Mouse (Mus musculus) heart, adult 2 months (tissue): Measurements from ENCODE around the gene Trpm8. TPM values are rescaled to one million over a fixed set of nuclear protein-coding genes. Genes with fewer than 3 reads are reported as not detected.

Source experiments
- DNase-seq, 2 experiments: peaks; one replicate each; pipeline ENCODE4 v3.0.0; 2021
- H3K27ac ChIP-seq: fragments of 200-600 bp; 2 replicates; pipeline ENCODE4 v1.8.1; 2022
- H3K27me3 ChIP-seq: fragments of 200-500 bp; 2 replicates; pipeline ENCODE4 v1.6.1; 2012; ENCODE audit warnings: mild to moderate bottlenecking, low read length, inconsistent platforms, mixed read lengths; ENCODE audit not compliant: control insufficient read depth, insufficient read depth
- H3K36me3 ChIP-seq: fragments of 200-500 bp; 2 replicates; pipeline ENCODE4 v1.6.1; 2012; ENCODE audit warnings: low read length, inconsistent platforms; ENCODE audit not compliant: control insufficient read depth, insufficient read depth
- H3K4me1 ChIP-seq: fragments of 200-500 bp; 2 replicates; pipeline ENCODE4 v1.6.1; 2011; ENCODE audit warnings: low read length; ENCODE audit not compliant: control insufficient read depth, insufficient read depth
- H3K4me3 ChIP-seq: fragments of 200-600 bp; 2 replicates; pipeline ENCODE4 v1.8.1; 2022
- H3K79me2 ChIP-seq: fragments of 200-500 bp; replicated peaks from 2 replicates; pipeline ENCODE4 v1.6.1; 2012; ENCODE audit warnings: mild to moderate bottlenecking, inconsistent platforms, low read length, moderate library complexity, mixed read lengths; ENCODE audit not compliant: control insufficient read depth, insufficient read depth
- H3K9ac ChIP-seq: fragments of 200-500 bp; 2 replicates; pipeline ENCODE4 v1.6.1; 2012; ENCODE audit warnings: low read depth, mild to moderate bottlenecking, control low read depth, inconsistent platforms, low read length, mixed read lengths
- CTCF ChIP-seq: fragments of 200-600 bp; IDR thresholded peaks from 2 replicates; pipeline ENCODE4 v1.8.1; 2022; ENCODE audit warnings: antibody characterized with exemption, mild to moderate bottlenecking, moderate library complexity
- EP300 ChIP-seq: fragments of 200-500 bp; IDR thresholded peaks from 2 replicates; pipeline ENCODE4 v1.6.1; 2011; ENCODE audit warnings: low read depth, low read length, control low read depth; ENCODE audit not compliant: insufficient read depth
- POLR2A ChIP-seq: fragments of 200-500 bp; IDR thresholded peaks from 2 replicates; pipeline ENCODE4 v1.6.1; 2011; ENCODE audit warnings: mild to moderate bottlenecking, low read depth, low read length, control low read depth; ENCODE audit not compliant: insufficient read depth
- WGBS: fragments of 180-500 bp; shearing (Covaris S2); methylation state at CpG from one replicate; pipeline ENCODE4 v1.1.7; 2018; 5-methylcytosine and 5-hydroxymethylcytosine counted together
- intact Hi-C: fragments of 180-260 bp; cut with DNase I; formaldehyde crosslinking; loops from one replicate; pipeline ENCODE4 v1.15.1; 2025
- polyA plus RNA-seq: library from polyadenylated mRNA; depleted of rRNA; stranded (reverse); fragments of >200 nt; gene quantifications from 2 replicates; pipeline ENCODE4 v1.2.3, GENCODE M21; 2012; rRNA removed
- total RNA-seq, 2 experiments: library from RNA; stranded (reverse); gene quantifications; 2 replicates each; pipeline ENCODE4 v1.2.3; 2021

Gene Trpm8
- total and polyA plus RNA-seq, 3 experiments, result not detected

GRCm38 (mm10) chr1:88433096-88433883 lies 155.8 kb downstream of the Trpm8 start:
- DNase-seq, result no peak
- intact Hi-C loops, result no loop called here
- H3K36me3 ChIP-seq, result no peaks in the 10 kb centered on the region
- no peak overlapping the region for H3K9ac ChIP-seq
- H3K27ac ChIP-seq, result no peak overlapping the region
- H3K4me3 ChIP-seq, result no peak overlapping the region
- H3K79me2 ChIP-seq, result no peaks in the 10 kb centered on the region
- TF ChIP-seq POLR2A (no peak), CTCF (no peak), EP300 (no peak)
- H3K4me1 ChIP-seq, result no peaks in the 10 kb centered on the region
- H3K27me3 ChIP-seq, result no peaks in the 10 kb centered on the region
- 55% methylated on average over 6 of the region's 6 CpGs for WGBS

DNA sequence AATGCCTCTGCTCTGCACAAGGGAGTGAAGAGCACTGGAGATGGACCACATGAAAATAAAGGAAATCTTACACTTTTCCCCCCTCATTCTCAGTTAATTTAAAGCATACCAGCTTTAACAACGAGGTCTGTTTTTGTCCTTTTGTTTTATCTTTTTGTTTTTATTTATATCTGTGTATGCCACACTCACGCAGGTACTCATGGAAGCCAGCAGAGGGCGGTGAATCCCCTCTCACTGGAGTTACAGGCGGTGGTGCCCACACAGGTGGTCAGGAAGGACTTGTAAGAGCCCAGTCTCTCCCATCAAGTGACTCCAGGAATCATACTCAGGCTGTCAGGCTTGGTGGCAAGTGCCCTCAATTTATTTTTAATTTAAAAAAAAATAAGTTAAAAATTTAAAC lies 156.6 kb downstream of the Trpm8 start:
- TF ChIP-seq POLR2A (no peak), CTCF (peak; percentile 34), EP300 (no peak)
- Histone ChIP-seq H3K36me3 (no peaks in the 10 kb centered on the region), H3K4me1 (no peaks in the 10 kb centered on the region), H3K27me3 (no peaks in the 10 kb centered on the region), H3K9ac (no peak overlapping the region), H3K4me3 (no peak overlapping the region), H3K27ac (no peak overlapping the region), H3K79me2 (no peaks in the 10 kb centered on the region)
- intact Hi-C loops, result no loop called here
- no peak for DNase-seq
- 70% methylated on average over 4 of the region's 4 CpGs for WGBS

DNA sequence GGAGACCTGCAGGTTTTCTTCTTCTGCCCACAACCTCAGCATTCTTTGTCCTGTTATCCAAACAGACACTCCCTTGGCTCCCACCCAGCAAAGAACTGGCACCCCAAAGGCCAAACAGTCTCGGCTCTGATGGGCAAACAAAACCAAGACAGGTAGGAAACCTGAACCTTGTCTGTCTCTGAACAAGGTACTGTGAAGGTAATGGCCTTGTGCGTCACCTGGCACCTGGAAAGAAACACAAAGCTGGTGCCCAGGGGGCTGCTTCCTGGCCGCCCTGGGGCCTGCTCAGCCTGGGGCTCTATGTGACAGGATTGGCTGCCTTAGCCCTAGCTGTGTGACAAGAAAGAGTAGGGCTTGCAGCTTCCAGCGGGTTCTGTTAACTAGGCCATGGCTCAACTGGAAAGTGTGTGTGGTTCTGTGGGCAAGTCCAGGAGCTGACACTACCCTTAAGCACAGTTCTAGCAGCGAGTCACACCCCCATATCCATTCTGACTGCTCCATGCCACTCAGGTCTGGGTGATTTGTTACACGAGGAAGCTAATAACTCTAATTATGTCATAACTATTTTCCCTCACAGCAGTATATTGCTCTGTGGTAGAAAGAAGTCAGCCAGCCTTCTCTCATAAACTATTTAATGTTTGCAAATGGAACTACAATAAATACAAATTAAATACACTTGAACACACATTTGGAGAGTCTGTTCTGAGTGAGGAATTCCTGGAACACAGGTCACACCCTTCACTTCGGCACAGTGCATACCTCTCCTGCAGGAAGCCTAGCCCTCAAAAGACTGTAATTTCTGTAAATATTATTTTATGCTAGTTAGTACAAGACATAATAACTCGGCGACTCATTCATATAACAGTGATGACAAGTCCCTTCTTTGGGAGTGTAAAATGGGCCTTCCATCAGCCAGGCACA lies 160.0 kb downstream of the Trpm8 start:
- TF ChIP-seq POLR2A, result no peak
- no peak for TF ChIP-seq EP300
- no peak for TF ChIP-seq CTCF
- Histone ChIP-seq H3K9ac (no peak overlapping the region), H3K79me2 (no peaks in the 10 kb centered on the region), H3K36me3 (no peaks in the 10 kb centered on the region), H3K27ac (no peak overlapping the region), H3K4me3 (no peak overlapping the region), H3K27me3 (no peaks in the 10 kb centered on the region), H3K4me1 (no peaks in the 10 kb centered on the region)
- intact Hi-C loops, result no loop called here
- no peak for DNase-seq
- 78% methylated on average over 9 of the region's 9 CpGs for WGBS

Other genes with a start within 250 kb of the Trpm8 start
- gene Ugt1a10, start 222.3 kb upstream of the Trpm8 start, total RNA-seq, result not detected
- not detected in 2 replicates for gene Ugt1a10, start 222.3 kb upstream of the Trpm8 start, polyA plus RNA-seq
- not detected for gene Ugt1a9, start 206.9 kb upstream of the Trpm8 start, total RNA-seq
- not detected in 2 replicates for gene Ugt1a9, start 206.9 kb upstream of the Trpm8 start, polyA plus RNA-seq
- gene Ugt1a8, start 189.8 kb upstream of the Trpm8 start, total RNA-seq, result not detected
- not detected in 2 replicates for gene Ugt1a8, start 189.8 kb upstream of the Trpm8 start, polyA plus RNA-seq
- gene Ugt1a7c, start 182.6 kb upstream of the Trpm8 start, total RNA-seq, result 1 to 10 TPM in 1 of 2 experiments, under 1 TPM in 1; 0.70 to 1.2 TPM
- gene Ugt1a7c, start 182.6 kb upstream of the Trpm8 start, polyA plus RNA-seq, result 0.26 and 0.90 TPM in 2 replicates
- gene Ugt1a6b, start 174.4 kb upstream of the Trpm8 start, total RNA-seq, result 1 to 10 TPM; 1.4 to 1.8 TPM
- gene Ugt1a6b, start 174.4 kb upstream of the Trpm8 start, polyA plus RNA-seq, result 0.64 and 4.2 TPM in 2 replicates
- 1 to 10 TPM; 2.1 to 2.4 TPM for gene Ugt1a6a, start 142.9 kb upstream of the Trpm8 start, total RNA-seq
- 2.6 and 3.7 TPM in 2 replicates for gene Ugt1a6a, start 142.9 kb upstream of the Trpm8 start, polyA plus RNA-seq
- gene Ugt1a5, start 111.6 kb upstream of the Trpm8 start, total RNA-seq, result not detected
- not detected in 2 replicates for gene Ugt1a5, start 111.6 kb upstream of the Trpm8 start, polyA plus RNA-seq
- not detected for gene Ugt1a2, start 77.1 kb upstream of the Trpm8 start, total RNA-seq
- not detected in 2 replicates for gene Ugt1a2, start 77.1 kb upstream of the Trpm8 start, polyA plus RNA-seq
- under 1 TPM in 1 of 2 experiments, not detected in 1; 0.23 TPM for gene Dnajb3, start 71.9 kb upstream of the Trpm8 start, total RNA-seq
- 0.53 and 0.66 TPM in 2 replicates for gene Dnajb3, start 71.9 kb upstream of the Trpm8 start, polyA plus RNA-seq
- gene Ugt1a1, start 65.7 kb upstream of the Trpm8 start, total RNA-seq, result not detected
- gene Ugt1a1, start 65.7 kb upstream of the Trpm8 start, polyA plus RNA-seq, result 0.32 TPM in 1 of 2 replicates, not detected in the other
- gene Mroh2a, start 50.7 kb upstream of the Trpm8 start, total RNA-seq, result under 1 TPM in 1 of 2 experiments, not detected in 1; 0.13 TPM
- 0.06 TPM in 2 replicates for gene Mroh2a, start 50.7 kb upstream of the Trpm8 start, polyA plus RNA-seq
- gene Hjurp, start within 50 bp of the Trpm8 start, total RNA-seq, result 10 to 100 TPM in 1 of 2 experiments, 1 to 10 TPM in 1; 8.7 to 11.5 TPM
- gene Hjurp, start within 50 bp of the Trpm8 start, polyA plus RNA-seq, result 12.7 and 23.9 TPM in 2 replicates
- not detected for gene Spp2, start 129.3 kb downstream of the Trpm8 start, total RNA-seq
- gene Spp2, start 129.3 kb downstream of the Trpm8 start, polyA plus RNA-seq, result not detected in 2 replicates
- gene Glrp1, start 232.4 kb downstream of the Trpm8 start, total RNA-seq, result under 1 TPM in 1 of 2 experiments, not detected in 1; 0.16 TPM
- 0.08 TPM in 1 of 2 replicates, not detected in the other for gene Glrp1, start 232.4 kb downstream of the Trpm8 start, polyA plus RNA-seq